Mouse (Mus musculus) brain, embryonic 14.5 days (tissue): ENCODE data around the gene Zfp821.

Source experiments
- CTCF ChIP-seq: fragments of 200-500 bp; IDR thresholded peaks from 2 replicates; pipeline ENCODE4 v1.5.1; 2012; ENCODE audit warnings: inconsistent platforms, mild to moderate bottlenecking, moderate library complexity, borderline replicate concordance; ENCODE audit not compliant: insufficient read depth, insufficient read length; ENCODE audit errors: extremely low read depth
- POLR2A ChIP-seq: fragments of 200-500 bp; IDR thresholded peaks from 2 replicates; pipeline ENCODE4 v1.6.1; 2012; ENCODE audit warnings: mild to moderate bottlenecking, inconsistent platforms, borderline replicate concordance; ENCODE audit not compliant: poor library complexity, insufficient read depth, insufficient read length, severe bottlenecking; ENCODE audit errors: extremely low read depth

DNA sequence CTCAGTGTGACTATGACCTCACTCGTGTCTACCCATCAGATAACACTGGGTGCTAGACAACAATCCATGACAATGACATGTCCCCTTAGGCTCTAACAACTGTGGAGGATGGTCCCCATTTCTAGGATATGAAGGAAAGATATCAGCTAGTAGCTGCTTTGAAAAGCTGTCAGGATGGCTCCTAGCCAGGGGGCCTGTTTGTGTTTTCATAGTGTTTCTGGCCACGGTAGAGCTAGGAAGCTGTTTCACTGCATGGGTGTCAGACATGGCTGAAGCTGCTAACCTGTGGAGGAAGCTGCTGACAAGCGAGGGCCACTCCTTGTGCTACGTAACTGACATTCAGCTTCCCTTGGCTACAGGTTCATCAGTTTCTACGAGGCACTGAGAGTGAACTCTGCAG lies 38.7 kb upstream of the Zfp821 start:
- no peak for TF ChIP-seq POLR2A
- TF ChIP-seq CTCF: no peak
